Mouse (Mus musculus): ENCODE results near the gene Ptprcap.
A peak's percentile ranks its signal among the peaks of the same experiment; 100 is the strongest.

Ptprcap gene

GRCm38 (mm10) chr19:4194776-4195650 lies 41.6 kb downstream of the Ptprcap start:
- no peak for DNase-seq (ENCODE audit: low read depth)

GRCm38 (mm10) chr19:4196048-4196447 lies 42.6 kb downstream of the Ptprcap start:
- DNase-seq (ENCODE audit: low read depth), result no peak

- no peak for DNase-seq (ENCODE audit: low read depth)
Measured at GRCm38 (mm10) chr19:4196548-4196947, 43.1 kb downstream of the Ptprcap start.

GRCm38 (mm10) chr19:4197180-4197579 lies 43.8 kb downstream of the Ptprcap start:
- DNase-seq (ENCODE audit: low read depth), result no peak

GRCm38 (mm10) chr19:4201291-4201909 lies 48.0 kb downstream of the Ptprcap start, which contains the start of gene Rad9a:
TSS of gene Rad9a (minus strand) at chr19:4201662.
- peak; percentile 99 for DNase-seq (ENCODE audit: low read depth)

- DNase-seq (ENCODE audit: low read depth), result no peak
Measured at GRCm38 (mm10) chr19:4202149-4202548, 48.7 kb downstream of the Ptprcap start.

GRCm38 (mm10) chr19:4203148-4203547 lies 49.7 kb downstream of the Ptprcap start:
- no peak for DNase-seq (ENCODE audit: low read depth)

- no peak for DNase-seq (ENCODE audit: low read depth)
Measured at GRCm38 (mm10) chr19:4203604-4204326, 50.4 kb downstream of the Ptprcap start.

GRCm38 (mm10) chr19:4204889-4205288 lies 51.5 kb downstream of the Ptprcap start:
- no peak for DNase-seq (ENCODE audit: low read depth)

Measured in c-Kit-positive CD71-positive TER-119-negative erythroid progenitor cells, embryonic 14.5 days (primary cell).